Mouse (Mus musculus) C2C12 (cell line): Measurements from ENCODE around the gene Dpt. TPM values are rescaled to one million over a fixed set of nuclear protein-coding genes. Genes with fewer than 3 reads are reported as not detected.
"Not testable (repeated sequence)": the region's sequence is repeated elsewhere in the genome, so short reads cannot be mapped to it uniquely, and the experiment has no call there.

Experiments used
- H3K27me3 ChIP-seq: one replicate; pipeline ENCODE4 v1.6.1; 2011; ENCODE audit not compliant: control insufficient read depth, insufficient read depth, insufficient read length
- H3K36me3 ChIP-seq: one replicate; pipeline ENCODE4 v1.6.1; 2011; ENCODE audit not compliant: control insufficient read depth, insufficient read depth
- H3K4me3 ChIP-seq: one replicate; pipeline ENCODE4 v1.5.1; 2011; ENCODE audit warnings: mild to moderate bottlenecking, control low read depth; ENCODE audit not compliant: poor library complexity, insufficient read depth, severe bottlenecking
- H3K79me2 ChIP-seq: one replicate; pipeline ENCODE4 v1.6.1; 2011; ENCODE audit not compliant: control insufficient read depth, insufficient read depth
- H3K79me3 ChIP-seq: one replicate; pipeline ENCODE4 v1.6.1; 2011; ENCODE audit warnings: low read depth, control low read depth
- H3ac ChIP-seq: one replicate; pipeline ENCODE3; 2011; ENCODE audit warnings: low read depth; ENCODE audit not compliant: control insufficient read depth, insufficient read length
- CEBPB ChIP-seq: IDR thresholded peaks from one replicate; pipeline ENCODE4 v1.6.1; 2011; ENCODE audit warnings: low read depth, mild to moderate bottlenecking, control low read depth, moderate library complexity
- CTCF ChIP-seq: IDR thresholded peaks from one replicate; pipeline ENCODE4 v1.5.1; 2011; ENCODE audit not compliant: control insufficient read depth, insufficient read depth, insufficient read length
- FOSL1 ChIP-seq: IDR thresholded peaks from one replicate; pipeline ENCODE4 v1.8.0; 2011; ENCODE audit warnings: mild to moderate bottlenecking, low read length; ENCODE audit not compliant: poor library complexity, insufficient read depth, severe bottlenecking
- MAX ChIP-seq: IDR thresholded peaks from one replicate; pipeline ENCODE4 v1.6.1; 2011; ENCODE audit warnings: mild to moderate bottlenecking, control low read depth
- MYOD1 ChIP-seq: IDR thresholded peaks from one replicate; pipeline ENCODE4 v1.6.1; 2011; ENCODE audit warnings: low read depth; ENCODE audit not compliant: control insufficient read depth, insufficient read length
- MYOG ChIP-seq: IDR thresholded peaks from one replicate; pipeline ENCODE4 v1.6.1; 2011; ENCODE audit not compliant: control insufficient read depth, insufficient read length; ENCODE audit errors: extremely low read depth
- USF1 ChIP-seq: IDR thresholded peaks from one replicate; pipeline ENCODE4 v1.6.1; 2011; ENCODE audit warnings: low read depth, mild to moderate bottlenecking, control low read depth, moderate library complexity
- polyA plus RNA-seq: library from polyadenylated mRNA; unstranded; fragments of >200 nt; fragmentation: generic; extraction: Trizol; gene quantifications from one replicate; pipeline ENCODE4 v1.2.1, GENCODE M21; 2012; ENCODE audit warnings: missing spikeins

Gene Dpt
- polyA plus RNA-seq, 1 experiment, result 0.04 TPM

GRCm38 (mm10) chr1:164821821-164822220 lies 25.4 kb downstream of the Dpt start:
- H3K36me3 ChIP-seq, result no peaks in the 10 kb centered on the region
- no peaks in the 10 kb centered on the region for H3K79me2 ChIP-seq
- no peak for TF ChIP-seq MYOD1
- no peak overlapping the region for H3K4me3 ChIP-seq
- H3K79me3 ChIP-seq, result no peaks in the 10 kb centered on the region
- H3K27me3 ChIP-seq, result no peaks in the 10 kb centered on the region
- H3ac ChIP-seq, result no peak overlapping the region

GRCm38 (mm10) chr1:164822268-164822667 lies 25.8 kb downstream of the Dpt start:
- TF ChIP-seq MYOG, result no peak
- no peak for TF ChIP-seq MYOD1
- no peak for TF ChIP-seq CEBPB
- TF ChIP-seq FOSL1, result no peak
- TF ChIP-seq USF1, result no peak
- TF ChIP-seq MAX, result no peak
- TF ChIP-seq CTCF, result no peak
- no peaks in the 10 kb centered on the region for H3K27me3 ChIP-seq

GRCm38 (mm10) chr1:164824896-164825295 lies 28.5 kb downstream of the Dpt start:
- no peak for TF ChIP-seq USF1
- no peak for TF ChIP-seq MYOD1
- no peak for TF ChIP-seq MAX
- no peak for TF ChIP-seq CTCF
- TF ChIP-seq MYOG, result no peak
- TF ChIP-seq FOSL1, result no peak
- TF ChIP-seq CEBPB, result no peak
- no peaks in the 10 kb centered on the region for H3K79me3 ChIP-seq
- no peak overlapping the region for H3ac ChIP-seq
- no peaks in the 10 kb centered on the region for H3K27me3 ChIP-seq
- H3K79me2 ChIP-seq, result no peaks in the 10 kb centered on the region
- H3K36me3 ChIP-seq, result no peaks in the 10 kb centered on the region
- no peak overlapping the region for H3K4me3 ChIP-seq

More at GRCm38 (mm10) chr1:164822268-164822667, 25.8 kb downstream of the Dpt start:
- H3K79me2 ChIP-seq, result no peaks in the 10 kb centered on the region
- no peak overlapping the region for H3ac ChIP-seq
- H3K36me3 ChIP-seq, result no peaks in the 10 kb centered on the region
- no peak overlapping the region for H3K4me3 ChIP-seq
- H3K79me3 ChIP-seq, result no peaks in the 10 kb centered on the region

- Histone ChIP-seq H3ac (no peak overlapping the region), H3K4me3 (no peak overlapping the region), H3K36me3 (no peaks in the 10 kb centered on the region), H3K27me3 (no peaks in the 10 kb centered on the region), H3K79me2 (no peaks in the 10 kb centered on the region), H3K79me3 (no peaks in the 10 kb centered on the region)
- TF ChIP-seq CEBPB (no peak), MYOG (no peak), MAX (no peak), USF1 (no peak), MYOD1 (no peak), FOSL1 (no peak), CTCF (no peak)
Observed at GRCm38 (mm10) chr1:164829881-164830280, 33.4 kb downstream of the Dpt start.

- TF ChIP-seq USF1 (no peak), CEBPB (no peak), MYOD1 (no peak), FOSL1 (no peak), MYOG (no peak), CTCF (no peak), MAX (no peak)
- Histone ChIP-seq H3K4me3 (no peak overlapping the region), H3K27me3 (no peaks in the 10 kb centered on the region), H3K36me3 (no peaks in the 10 kb centered on the region), H3K79me2 (no peaks in the 10 kb centered on the region), H3K79me3 (no peaks in the 10 kb centered on the region), H3ac (no peak overlapping the region)
Observed at GRCm38 (mm10) chr1:164832459-164832858, 36.0 kb downstream of the Dpt start.

GRCm38 (mm10) chr1:164848616-164849265 lies 52.3 kb downstream of the Dpt start:
- TF ChIP-seq USF1 (no peak), MYOG (no peak), FOSL1 (no peak), CTCF (no peak), MYOD1 (no peak), MAX (no peak), CEBPB (no peak)
- Histone ChIP-seq H3K4me3 (no peak overlapping the region), H3K79me3 (no peaks in the 10 kb centered on the region), H3K27me3 (no peaks in the 10 kb centered on the region), H3ac (no peak overlapping the region), H3K79me2 (no peaks in the 10 kb centered on the region), H3K36me3 (no peaks in the 10 kb centered on the region)

GRCm38 (mm10) chr1:164855700-164856099 lies 59.3 kb downstream of the Dpt start:
- not testable (repeated sequence) for H3K79me3 ChIP-seq, H3K36me3 ChIP-seq, H3K4me3 ChIP-seq, H3K27me3 ChIP-seq, H3ac ChIP-seq, H3K79me2 ChIP-seq
